Mouse (Mus musculus) erythroblast, embryonic 14.5 days (primary cell): ENCODE data around the gene Rpl37.

Experiments
- GATA1 ChIP-seq: IDR thresholded peaks from 2 replicates; pipeline ENCODE4 v1.6.1; 2012; ENCODE audit warnings: low read length, inconsistent platforms, mixed read lengths
- TAL1 ChIP-seq: IDR thresholded peaks from 3 replicates; pipeline ENCODE4 v1.6.1; 2012; ENCODE audit warnings: low read length, inconsistent platforms, mixed read lengths

- no peak for TF ChIP-seq TAL1
- TF ChIP-seq GATA1, result no peak
Observed at GRCm38 (mm10) chr15:5149187-5149586, 32.7 kb downstream of the Rpl37 start.
